Comparison of ENCODE assay signal across 8 mouse cellular contexts in genomic region chr5:22489091-22489490, GRCm38 (mm10).
A peak's percentile ranks its signal among the peaks of the same experiment; 100 is the strongest.
DNase-seq lines count a peak whose midpoint lies in the region; ATAC-seq lines count a peak whose summit lies in the region.

No protein-coding gene starts in this region.

- H3K4me1 ChIP-seq in hindbrain, embryonic 11.5 days (replicated peaks; ENCODE audit: control insufficient read depth, insufficient read depth, low read length), result no peaks in the 10 kb centered on the region
- no peaks in the 10 kb centered on the region for H3K4me1 ChIP-seq in hindbrain, embryonic 14.5 days (replicated peaks; ENCODE audit: control insufficient read depth, insufficient read depth, low read length)

- H3K4me2 ChIP-seq in hindbrain, embryonic 11.5 days (replicated peaks; ENCODE audit: low read depth, low read length), result no peak overlapping the region
- H3K4me2 ChIP-seq in hindbrain, embryonic 14.5 days (replicated peaks), result no peak overlapping the region

- no peak overlapping the region for H3K9ac ChIP-seq in hindbrain, embryonic 11.5 days (ENCODE audit: low read depth, low read length)
- no peak overlapping the region for H3K9ac ChIP-seq in hindbrain, embryonic 14.5 days

- H3K4me3 ChIP-seq in hindbrain, embryonic 11.5 days (ENCODE audit: low read depth, low read length), result no peak overlapping the region
- H3K4me3 ChIP-seq in hindbrain, embryonic 14.5 days (replicated peaks; ENCODE audit: low read length), result no peak overlapping the region

- no peaks in the 10 kb centered on the region for H3K36me3 ChIP-seq in hindbrain, embryonic 11.5 days (ENCODE audit: control insufficient read depth, insufficient read depth, low read length)
- H3K36me3 ChIP-seq in hindbrain, embryonic 14.5 days (replicated peaks; ENCODE audit: control insufficient read depth, insufficient read depth), result no peaks in the 10 kb centered on the region; the same call in 1 of the 2 replicates

- no peak for ATAC-seq in hindbrain, embryonic 11.5 days (ENCODE audit: low FRiP score)
- no peak for ATAC-seq in hindbrain, embryonic 14.5 days (ENCODE audit: low FRiP score)

- no peaks in the 10 kb centered on the region for H3K27me3 ChIP-seq in hindbrain, embryonic 11.5 days (ENCODE audit: control insufficient read depth, insufficient read depth, low read length)
- H3K27me3 ChIP-seq in hindbrain, embryonic 14.5 days (ENCODE audit: control insufficient read depth, insufficient read depth, low read length), result no peaks in the 10 kb centered on the region

- peak; percentile 18 for DNase-seq in hindbrain, embryonic 11.5 days (ENCODE audit: low spot score)
- no peak for DNase-seq in hindbrain, embryonic 14.5 days (ENCODE audit: low spot score)
- DNase-seq in A20 (ENCODE audit: low read depth, low spot score) (peak; percentile 50), WW6 (ENCODE audit: low read depth, low spot score) (peak; percentile 22), adipocyte (ENCODE audit: low spot score) (no peak)
- DNase-seq in large intestine, adult 2 months (ENCODE audit: low read depth, low spot score), result peak; percentile 4
- no peak for DNase-seq in heart, postnatal 25 days (ENCODE audit: low spot score)
- DNase-seq in heart, adult 18-20 months, result no peak

- intact Hi-C loops in heart, postnatal 25 days (cut with DNase I), result no loop called here

- 73% methylated on average over 4 of the region's 4 CpGs for WGBS in hindbrain, embryonic 11.5 days
- WGBS in hindbrain, embryonic 14.5 days, result 71% methylated on average over 4 of the region's 4 CpGs
- 79% methylated on average over 4 of the region's 4 CpGs for WGBS in large intestine, adult 2 months

- no peak overlapping the region for H3K27ac ChIP-seq in hindbrain, embryonic 11.5 days (ENCODE audit: low read depth, low read length)
- H3K27ac ChIP-seq in hindbrain, embryonic 14.5 days, result no peak overlapping the region

- H3K9me3 ChIP-seq in hindbrain, embryonic 11.5 days (ENCODE audit: control insufficient read depth, low read length), result no peaks in the 10 kb centered on the region
- no peaks in the 10 kb centered on the region for H3K9me3 ChIP-seq in hindbrain, embryonic 14.5 days (ENCODE audit: control insufficient read depth, low read length)

Comparison
In these comparisons a context has a peak if more than half of its experiments do, and no peak if none do; other contexts are left out.
1. DNase-seq: peak in hindbrain, embryonic 11.5 days (single experiment), A20 (single experiment), WW6 (single experiment) and large intestine, adult 2 months (single experiment); none in hindbrain, embryonic 14.5 days (single experiment), heart, postnatal 25 days (single experiment), adipocyte (single experiment) and heart, adult 18-20 months (0 of 2).